Mouse (Mus musculus) midbrain, embryonic 16.5 days (tissue): ENCODE data around the gene Rab37. TPM values are rescaled to one million over a fixed set of nuclear protein-coding genes. Genes with fewer than 3 reads are reported as not detected.
A peak's percentile ranks its signal among the peaks of the same experiment; 100 is the strongest.

Experiments used
- ATAC-seq: fragments of 200-750 bp; cut with Nextera tagmentation; 2 replicates; pipeline ENCODE4 v1.8.0; 2017; ENCODE audit warnings: moderate TSS enrichment
- H3K27ac ChIP-seq: fragments of 300-500 bp; sonication (generic); 2 replicates; pipeline ENCODE4 v1.5.1; 2014; ENCODE audit warnings: mild to moderate bottlenecking, low read length, mixed read lengths
- H3K27me3 ChIP-seq: fragments of 300-500 bp; sonication (generic); 2 replicates; pipeline ENCODE4 v1.6.1; 2014; ENCODE audit warnings: low read depth, low read length, mixed read lengths; ENCODE audit not compliant: control insufficient read depth, insufficient read depth
- H3K36me3 ChIP-seq: fragments of 300-500 bp; sonication (generic); 2 replicates; pipeline ENCODE4 v1.6.1; 2014; ENCODE audit warnings: mild to moderate bottlenecking, low read length, moderate library complexity, mixed read lengths; ENCODE audit not compliant: control insufficient read depth, insufficient read depth
- H3K4me1 ChIP-seq: fragments of 300-500 bp; sonication (generic); 2 replicates; pipeline ENCODE4 v1.6.1; 2014; ENCODE audit warnings: mild to moderate bottlenecking, low read length, mixed read lengths; ENCODE audit not compliant: control insufficient read depth, insufficient read depth
- H3K4me2 ChIP-seq: fragments of 300-500 bp; sonication (generic); 2 replicates; pipeline ENCODE4 v1.6.1; 2014; ENCODE audit warnings: mild to moderate bottlenecking, low read length, mixed read lengths
- H3K4me3 ChIP-seq: fragments of 300-500 bp; sonication (generic); 2 replicates; pipeline ENCODE4 v1.5.1; 2014; ENCODE audit warnings: low read depth, mild to moderate bottlenecking, low read length, moderate library complexity, mixed read lengths
- H3K9ac ChIP-seq: fragments of 300-500 bp; sonication (generic); 2 replicates; pipeline ENCODE4 v1.6.1; 2014; ENCODE audit warnings: low read depth, low read length, mixed read lengths
- H3K9me3 ChIP-seq: fragments of 300-500 bp; sonication (generic); replicated peaks from 2 replicates; pipeline ENCODE4 v1.6.1; 2014; ENCODE audit warnings: mild to moderate bottlenecking, low read length, mixed read lengths; ENCODE audit not compliant: control insufficient read depth, poor library complexity, severe bottlenecking
- whole genome bisulfite sequencing: fragments of 180-500 bp; shearing (Covaris S2); extraction: QIAGEN DNeasy Blood & Tissue Kit; methylation state at CpG from one replicate; pipeline ENCODE4 v1.1.7; 2014; 5-methylcytosine and 5-hydroxymethylcytosine counted together
- polyA plus RNA-seq: library from polyadenylated mRNA; unstranded; fragments of >200 nt; fragmentation: Nextera tagmentation; extraction: Ambion mirVana; gene quantifications from 2 replicates; pipeline ENCODE4 v1.2.1, GENCODE M21; 2015

The Rab37 gene
- polyA plus RNA-seq, 1 experiment from 2014 or later: 1.0 TPM

DNA sequence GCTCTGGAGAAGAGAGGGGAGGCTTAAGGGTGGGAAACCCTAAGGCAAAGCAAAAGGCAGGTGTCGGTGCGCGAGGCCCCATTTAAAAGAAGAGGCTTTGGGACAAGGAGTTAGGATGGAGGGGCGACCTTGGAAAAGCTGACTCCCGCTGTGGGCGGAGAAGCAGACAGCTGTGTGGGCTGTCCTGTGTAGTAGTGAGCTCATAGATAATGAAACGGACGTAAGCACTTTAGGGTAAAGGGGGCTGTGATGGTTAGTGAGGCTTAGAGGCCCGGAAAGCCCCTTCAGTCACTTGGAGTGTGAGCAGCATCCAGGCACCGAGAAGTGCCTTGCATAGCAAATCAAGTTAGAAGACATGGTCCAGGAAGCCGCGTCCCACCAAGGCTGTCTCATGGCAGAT is 96.5 kb downstream of the Rab37 start, which contains the start of gene Nat9:
TSS of gene Nat9 (minus strand) at position 167 of the 400 bp plus-strand sequence.
- ATAC-seq: peak; percentile 20
- H3K27me3 ChIP-seq: no peaks in the 10 kb centered on the region
- no peaks in the 10 kb centered on the region for H3K9me3 ChIP-seq
- H3K4me3 ChIP-seq: peak within 1 kb of the TSS; percentile 68
- WGBS: 7% methylated on average over 12 of the region's 12 CpGs
- peak within 1 kb of the TSS; percentile 74 for H3K4me2 ChIP-seq
- peaks cover 18% of the 10 kb centered on the region for H3K4me1 ChIP-seq
- peak within 1 kb of the TSS; percentile 84 for H3K9ac ChIP-seq
- peak within 1 kb of the TSS; percentile 80 for H3K27ac ChIP-seq
- H3K36me3 ChIP-seq: peaks cover 8% of the 10 kb centered on the region; the same call in 1 of the 2 replicates

DNA sequence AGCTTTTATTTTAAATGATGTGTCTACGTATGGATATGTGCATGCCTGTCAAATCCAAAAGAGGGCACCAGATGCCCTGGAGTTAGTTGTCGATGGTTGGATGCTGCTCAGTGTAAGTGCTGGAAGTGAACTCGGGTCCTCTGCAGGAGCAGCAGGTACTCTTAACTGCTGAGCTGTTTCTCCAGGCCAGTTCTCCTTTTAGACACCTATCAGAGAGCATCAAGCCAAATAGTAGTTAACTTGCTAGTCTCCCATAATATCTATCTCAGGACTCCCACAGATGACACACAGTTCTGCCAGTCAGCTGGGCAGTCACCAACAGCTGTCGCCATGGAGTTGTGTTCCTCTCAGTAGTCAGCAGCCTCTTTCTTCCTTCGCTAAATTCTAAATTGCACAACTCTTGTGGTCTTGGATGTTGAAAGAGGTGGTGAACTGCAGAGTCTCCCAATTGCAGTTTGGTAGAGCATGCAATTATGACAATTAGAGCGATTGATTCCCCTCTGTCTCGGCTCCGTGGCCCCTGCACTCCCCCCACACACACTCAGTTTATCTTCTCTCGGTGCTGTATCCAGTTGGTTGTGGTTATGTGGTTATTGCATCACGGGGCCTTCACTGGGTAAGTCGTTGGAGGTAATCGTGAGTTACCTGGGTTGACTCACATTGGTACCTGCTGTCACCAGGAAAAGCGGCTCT is 97.5 kb downstream of the Rab37 start:
- H3K27ac ChIP-seq: no peak overlapping the region
- 92% methylated on average over 13 of the region's 13 CpGs for WGBS
- H3K9me3 ChIP-seq: no peaks in the 10 kb centered on the region
- no peaks in the 10 kb centered on the region for H3K27me3 ChIP-seq
- H3K4me1 ChIP-seq: peaks cover 18% of the 10 kb centered on the region
- no peak for ATAC-seq
- no peak overlapping the region for H3K4me2 ChIP-seq
- H3K9ac ChIP-seq: no peak overlapping the region
- H3K36me3 ChIP-seq: peaks cover 8% of the 10 kb centered on the region; the same call in 1 of the 2 replicates
- 0 out of 2 replicates have a peak overlapping the region, but pooled peaks have one; percentile 68 for H3K4me3 ChIP-seq

DNA sequence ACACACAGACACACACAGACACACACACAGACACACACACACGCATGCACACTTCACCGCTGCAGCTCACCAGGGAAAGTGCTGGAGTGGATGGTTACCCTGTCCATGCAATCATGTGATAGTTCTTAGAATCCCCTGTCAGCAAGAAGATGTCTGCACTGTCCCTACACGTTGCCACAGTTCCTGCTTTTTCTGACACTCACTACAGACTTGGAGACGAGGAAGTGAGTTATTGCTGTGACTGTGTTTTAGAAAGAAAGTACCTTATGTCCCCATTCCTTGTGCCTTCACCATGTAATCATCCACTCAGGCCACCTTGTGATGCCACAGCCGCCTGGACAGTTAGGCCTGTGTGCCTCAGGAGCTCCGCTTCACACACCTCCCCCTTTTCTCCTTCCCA is 98.1 kb downstream of the Rab37 start:
- Histone ChIP-seq H3K9me3 (no peaks in the 10 kb centered on the region), H3K4me3 (no peak overlapping the region), H3K4me2 (no peak overlapping the region), H3K27me3 (no peaks in the 10 kb centered on the region), H3K36me3 (peaks cover 8% of the 10 kb centered on the region; the same call in 1 of the 2 replicates), H3K27ac (no peak overlapping the region), H3K4me1 (peaks cover 18% of the 10 kb centered on the region), H3K9ac (no peak overlapping the region)
- 90% methylated on average over 6 of the region's 6 CpGs for WGBS
- ATAC-seq: no peak

DNA sequence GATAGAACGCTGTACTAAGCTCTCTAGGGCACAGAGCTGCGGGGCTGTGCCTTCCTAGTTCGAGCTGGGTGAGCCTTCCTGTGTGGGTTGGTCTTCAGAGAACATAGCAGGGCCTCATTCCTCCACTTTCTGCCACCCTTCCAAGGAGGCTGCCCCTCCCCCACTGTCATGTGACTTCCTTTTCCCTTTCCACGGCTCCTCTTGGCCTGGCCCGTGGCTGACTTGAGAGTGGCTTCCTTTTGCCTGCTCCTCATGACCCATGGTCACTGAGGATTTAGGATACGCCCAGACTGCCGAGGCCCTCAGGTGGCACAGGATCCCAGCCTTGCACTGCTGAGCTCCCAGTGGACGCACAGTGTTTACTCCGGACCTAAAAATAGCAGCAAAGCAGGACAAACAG is 100.9 kb downstream of the Rab37 start:
- Histone ChIP-seq H3K9ac (no peak overlapping the region), H3K4me1 (peaks cover 8% of the 10 kb centered on the region), H3K4me3 (no peak overlapping the region), H3K27ac (no peak overlapping the region), H3K36me3 (peaks cover 8% of the 10 kb centered on the region; the same call in 1 of the 2 replicates), H3K27me3 (no peaks in the 10 kb centered on the region), H3K9me3 (no peaks in the 10 kb centered on the region), H3K4me2 (no peak overlapping the region)
- 80% methylated on average over 9 of the region's 9 CpGs for WGBS
- ATAC-seq: no peak

DNA sequence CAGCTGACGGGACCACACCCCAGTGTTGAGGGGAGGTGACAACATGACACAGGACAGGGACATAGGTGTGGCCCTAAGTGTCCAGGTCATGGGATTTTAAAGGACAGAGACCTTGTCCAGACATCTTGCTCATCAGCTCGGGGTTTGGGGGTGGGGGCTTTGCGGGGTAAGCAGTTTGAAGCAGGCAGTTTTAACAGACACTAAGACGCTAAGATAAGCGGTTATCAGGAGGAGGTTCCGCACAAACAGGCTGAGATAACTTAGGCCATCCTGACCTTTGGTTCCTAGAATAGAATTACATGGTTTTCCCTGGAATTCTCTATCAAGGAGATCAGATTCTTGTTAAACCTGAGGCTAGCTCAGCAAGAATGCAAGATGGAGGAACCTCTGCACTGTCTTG is 103.5 kb downstream of the Rab37 start:
- Histone ChIP-seq H3K9ac (no peak overlapping the region), H3K27me3 (no peaks in the 10 kb centered on the region), H3K4me3 (no peak overlapping the region), H3K36me3 (peaks cover 14% of the 10 kb centered on the region; the same call in 1 of the 2 replicates), H3K27ac (no peak overlapping the region), H3K4me1 (no peaks in the 10 kb centered on the region), H3K9me3 (no peaks in the 10 kb centered on the region), H3K4me2 (no peak overlapping the region)
- ATAC-seq: no peak
- WGBS: 93% methylated on average over 6 of the region's 6 CpGs

DNA sequence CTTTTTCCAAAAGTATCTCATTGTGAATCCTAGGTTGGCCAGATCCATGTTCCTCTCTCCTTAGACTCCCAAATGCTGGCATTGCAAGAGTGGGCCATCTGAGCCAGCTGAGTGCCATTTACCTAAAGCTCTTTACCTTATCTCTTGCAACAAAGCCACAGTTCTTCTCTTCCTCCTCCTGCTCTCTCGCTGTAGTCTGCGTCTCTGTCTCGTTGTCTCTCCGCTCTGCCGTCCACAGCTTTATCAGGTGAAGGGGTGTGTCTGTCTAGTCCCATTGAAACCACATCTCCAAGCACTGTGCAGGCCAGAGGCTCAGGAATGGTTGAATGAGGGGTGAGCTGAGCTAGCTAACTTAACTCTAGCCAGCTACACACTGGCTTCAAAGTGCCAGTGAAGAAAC is 104.7 kb downstream of the Rab37 start:
- Histone ChIP-seq H3K4me1 (no peaks in the 10 kb centered on the region), H3K36me3 (peaks cover 7% of the 10 kb centered on the region; the same call in 1 of the 2 replicates), H3K27ac (no peak overlapping the region), H3K9ac (no peak overlapping the region), H3K4me3 (no peak overlapping the region), H3K9me3 (no peaks in the 10 kb centered on the region), H3K4me2 (no peak overlapping the region), H3K27me3 (no peaks in the 10 kb centered on the region)
- no peak for ATAC-seq
- WGBS: 92% methylated on average over 5 of the region's 5 CpGs

DNA sequence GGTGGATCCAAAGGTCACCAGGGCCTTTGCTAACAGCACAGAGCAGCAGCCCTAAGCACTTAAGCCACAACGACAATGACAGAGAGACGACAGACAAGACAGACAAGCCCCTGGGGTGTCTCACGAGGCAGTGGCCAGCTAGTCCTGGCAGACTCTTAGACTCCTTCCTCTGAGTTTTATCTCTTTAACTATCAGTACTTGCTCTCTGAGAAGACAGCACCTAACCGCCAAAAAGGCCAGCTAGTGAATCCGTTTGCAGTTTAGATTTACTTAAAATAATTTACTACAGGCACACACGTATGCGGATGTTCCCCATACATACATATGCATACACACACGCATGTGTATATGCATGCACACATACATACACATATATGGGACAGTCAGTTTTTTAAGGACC is 106.3 kb downstream of the Rab37 start:
- no peak overlapping the region for H3K27ac ChIP-seq
- H3K27me3 ChIP-seq: no peaks in the 10 kb centered on the region
- H3K9me3 ChIP-seq: no peaks in the 10 kb centered on the region
- H3K4me2 ChIP-seq: no peak overlapping the region
- no peak overlapping the region for H3K4me3 ChIP-seq
- H3K9ac ChIP-seq: no peak overlapping the region
- ATAC-seq: no peak
- 82% methylated on average over 8 of the region's 8 CpGs for WGBS
- peaks cover 15% of the 10 kb centered on the region for H3K36me3 ChIP-seq
- no peaks in the 10 kb centered on the region for H3K4me1 ChIP-seq

DNA sequence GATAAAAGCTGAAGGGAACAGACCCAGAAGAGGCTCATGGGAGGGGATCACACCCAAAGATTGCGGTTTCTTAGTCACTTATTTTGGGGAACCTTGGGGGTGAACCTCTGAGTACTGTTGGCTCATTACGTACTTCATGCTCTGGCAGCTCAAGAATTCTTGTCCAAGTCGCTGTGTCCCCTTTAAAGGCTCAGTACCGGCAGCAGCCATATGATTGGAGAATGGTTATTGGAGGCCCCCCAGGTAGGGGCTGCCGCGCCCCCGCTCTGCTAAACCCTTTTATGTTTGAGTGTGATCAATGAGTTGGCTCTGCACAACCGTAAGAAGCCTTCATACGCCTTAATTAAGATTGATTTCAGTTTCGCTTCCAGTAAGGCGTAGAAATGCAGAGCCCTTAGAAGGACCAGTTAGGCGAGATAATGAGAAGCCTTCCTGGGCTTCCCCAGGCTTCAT is 107.7 kb downstream of the Rab37 start:
- H3K27ac ChIP-seq: no peak overlapping the region
- H3K4me3 ChIP-seq: no peak overlapping the region
- H3K9me3 ChIP-seq: no peaks in the 10 kb centered on the region
- H3K9ac ChIP-seq: no peak overlapping the region
- H3K36me3 ChIP-seq: peaks cover 19% of the 10 kb centered on the region
- H3K4me2 ChIP-seq: no peak overlapping the region
- WGBS: 71% methylated on average over 12 of the region's 12 CpGs
- no peaks in the 10 kb centered on the region for H3K27me3 ChIP-seq
- H3K4me1 ChIP-seq: no peaks in the 10 kb centered on the region
- ATAC-seq: no peak

DNA sequence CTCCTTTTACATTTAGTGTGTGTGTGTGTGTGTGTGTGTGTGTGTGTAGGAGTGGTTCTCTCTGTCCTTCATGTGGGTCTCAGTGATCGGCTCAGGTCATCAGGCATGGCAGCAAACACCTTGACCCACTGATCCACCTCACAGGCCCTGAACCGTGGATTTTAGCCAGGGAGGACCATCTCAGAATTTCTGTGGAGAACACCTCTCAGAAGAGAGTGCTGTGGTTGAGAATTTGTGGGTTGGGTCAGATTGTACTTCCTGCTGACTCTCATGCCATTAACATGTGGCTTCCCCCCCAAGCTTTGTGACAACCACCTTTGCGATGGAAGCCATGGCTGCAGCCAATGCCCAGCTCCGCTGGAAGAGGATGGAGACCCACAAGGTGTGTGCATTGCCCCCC is 109.3 kb downstream of the Rab37 start:
- WGBS: 96% methylated on average over 4 of the region's 4 CpGs
- no peak for ATAC-seq
- H3K36me3 ChIP-seq: peaks cover 20% of the 10 kb centered on the region
- no peaks in the 10 kb centered on the region for H3K9me3 ChIP-seq
- no peak overlapping the region for H3K27ac ChIP-seq
- H3K4me2 ChIP-seq: no peak overlapping the region
- no peak overlapping the region for H3K4me3 ChIP-seq
- no peaks in the 10 kb centered on the region for H3K27me3 ChIP-seq
- no peaks in the 10 kb centered on the region for H3K4me1 ChIP-seq
- H3K9ac ChIP-seq: no peak overlapping the region
